Mouse (Mus musculus): Measurements from ENCODE around the gene Dock6.
"Not testable (repeated sequence)": the region's sequence is repeated elsewhere in the genome, so short reads cannot be mapped to it uniquely, and the experiment has no call there.

Gene Dock6

GRCm38 (mm10) chr9:21774353-21774752 lies 78.1 kb downstream of the Dock6 start:
- no peak for DNase-seq

DNA sequence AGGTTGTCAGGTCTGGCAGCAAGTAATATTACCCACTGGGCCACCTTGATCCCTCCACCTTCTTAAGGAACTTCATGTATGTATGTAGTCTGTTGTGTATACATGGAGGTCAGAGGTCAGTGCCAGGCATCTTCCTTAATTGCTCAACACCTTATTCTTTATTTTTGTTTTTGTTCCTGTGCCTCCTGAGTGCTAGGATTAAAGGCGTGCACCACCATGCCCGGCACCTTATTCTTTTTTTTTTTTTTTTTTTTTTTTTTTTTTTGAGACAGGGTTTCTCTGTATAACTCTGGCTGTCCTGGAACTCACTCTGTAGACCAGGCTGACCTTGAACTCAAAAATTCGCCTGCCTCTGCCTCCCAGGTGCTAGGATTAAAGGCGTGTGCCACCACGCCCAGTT lies 79.0 kb downstream of the Dock6 start:
- not testable (repeated sequence) for DNase-seq

DNA sequence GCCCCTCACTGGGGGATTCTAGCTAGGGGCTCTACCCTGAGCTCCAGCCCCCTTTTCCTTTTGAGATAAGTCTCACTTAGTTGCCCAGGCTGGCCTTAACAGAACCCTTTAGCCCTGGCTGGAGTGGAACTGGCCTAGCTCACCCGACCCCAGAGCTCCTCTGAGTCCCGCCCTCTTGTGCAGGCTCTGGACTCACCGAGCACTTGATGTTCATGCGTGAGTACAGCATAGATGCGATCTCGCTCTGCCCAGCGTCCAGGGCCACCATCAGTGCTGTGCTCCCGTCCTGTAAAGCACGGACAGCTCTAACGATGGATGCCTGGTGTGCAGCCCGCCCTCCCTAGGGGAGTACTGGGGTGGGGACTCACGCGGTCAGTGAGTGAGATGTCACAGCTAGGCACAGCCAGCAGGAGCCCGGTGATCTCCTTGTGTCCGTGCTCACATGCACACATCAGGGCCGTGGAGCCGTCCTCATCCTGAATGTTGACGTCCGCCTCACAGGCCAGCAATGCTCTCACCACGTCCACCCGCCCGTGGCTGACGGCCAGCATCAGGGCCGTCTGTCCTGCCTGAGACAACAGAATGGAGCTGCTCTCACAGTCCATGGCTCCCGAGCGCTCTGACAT lies 82.8 kb downstream of the Dock6 start:
- peak; percentile 20 for DNase-seq

GRCm38 (mm10) chr9:21768511-21769411 lies 83.7 kb downstream of the Dock6 start:
- peak; percentile 35 for DNase-seq

- DNase-seq = peak; percentile 10
Measured at GRCm38 (mm10) chr9:21767896-21768295, 84.5 kb downstream of the Dock6 start.

GRCm38 (mm10) chr9:21764084-21764999 lies 88.1 kb downstream of the Dock6 start:
- DNase-seq = no peak

DNA sequence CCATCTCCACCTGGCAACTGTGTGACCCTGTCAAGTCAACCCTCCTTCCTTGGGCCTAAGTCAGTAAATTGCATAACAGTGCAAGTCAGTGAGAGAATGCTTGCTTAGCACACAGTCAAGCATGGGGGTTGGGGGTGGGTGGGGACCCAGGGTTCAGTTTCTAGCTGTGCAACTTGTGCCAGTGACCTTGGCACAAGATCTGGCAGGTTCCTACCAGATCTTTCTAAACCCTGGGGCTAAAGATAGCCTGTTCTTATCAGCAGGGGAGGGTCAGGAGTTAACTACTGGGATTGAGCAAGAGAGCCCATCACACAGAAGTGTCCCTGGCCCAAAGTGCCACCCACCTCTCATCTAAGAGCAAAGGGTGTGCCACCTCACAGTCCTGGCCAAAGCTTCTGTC lies 90.3 kb downstream of the Dock6 start:
- DNase-seq = no peak

DNA sequence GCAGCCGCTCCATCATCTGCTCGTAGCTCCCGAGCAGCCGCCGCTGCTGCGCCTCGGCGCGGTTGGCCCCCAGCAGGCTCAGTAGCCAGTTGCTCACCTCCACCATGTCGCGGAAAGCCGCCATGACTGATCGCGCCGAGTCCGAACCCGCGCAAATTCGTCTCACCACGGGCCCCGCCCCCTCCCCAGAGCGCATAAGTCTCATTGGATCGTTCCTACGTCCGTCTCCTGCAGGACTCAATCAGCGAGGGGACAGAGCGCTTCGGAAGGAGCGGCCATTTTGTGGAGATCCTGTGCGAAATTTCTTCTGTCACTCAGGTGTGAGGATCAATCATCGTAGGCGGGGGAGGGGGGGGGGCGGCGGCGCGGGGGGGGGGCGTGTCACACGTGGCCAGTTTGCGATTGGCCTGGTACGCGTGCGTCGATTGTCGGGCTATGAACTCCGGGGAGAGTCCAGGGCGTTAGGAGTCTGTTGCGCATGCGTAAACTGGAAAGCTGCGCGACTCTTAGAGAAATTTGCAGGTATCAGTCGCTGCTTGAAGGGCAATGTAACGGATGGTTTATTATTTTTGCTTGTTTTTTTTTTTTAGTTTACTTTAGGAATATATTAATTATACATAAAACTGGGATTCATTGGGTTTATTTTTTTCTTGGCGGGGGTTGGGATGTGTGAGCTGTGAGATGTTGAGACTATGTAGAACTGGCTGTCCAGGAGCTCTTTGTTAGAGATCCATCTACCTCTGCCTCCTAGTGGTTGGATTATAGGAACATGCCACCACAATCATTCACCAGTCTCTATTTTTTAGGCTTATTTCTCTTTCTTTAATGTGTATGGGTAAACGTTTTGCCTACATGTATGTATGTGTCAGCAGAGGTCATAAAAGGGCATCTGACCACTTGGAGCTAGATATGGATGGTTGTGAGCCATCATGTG lies 92.0 kb downstream of the Dock6 start, which contains the start of gene Spc24:
Spc24 (minus strand) TSS at position 149 of the 934 bp plus-strand sequence.
- peak; percentile 99 for DNase-seq

GRCm38 (mm10) chr9:21759718-21760117 lies 92.7 kb downstream of the Dock6 start:
- no peak for DNase-seq

GRCm38 (mm10) chr9:21758576-21759529 lies 93.6 kb downstream of the Dock6 start:
- no peak for DNase-seq

GRCm38 (mm10) chr9:21754516-21755321 lies 97.7 kb downstream of the Dock6 start:
- DNase-seq = no peak

DNA sequence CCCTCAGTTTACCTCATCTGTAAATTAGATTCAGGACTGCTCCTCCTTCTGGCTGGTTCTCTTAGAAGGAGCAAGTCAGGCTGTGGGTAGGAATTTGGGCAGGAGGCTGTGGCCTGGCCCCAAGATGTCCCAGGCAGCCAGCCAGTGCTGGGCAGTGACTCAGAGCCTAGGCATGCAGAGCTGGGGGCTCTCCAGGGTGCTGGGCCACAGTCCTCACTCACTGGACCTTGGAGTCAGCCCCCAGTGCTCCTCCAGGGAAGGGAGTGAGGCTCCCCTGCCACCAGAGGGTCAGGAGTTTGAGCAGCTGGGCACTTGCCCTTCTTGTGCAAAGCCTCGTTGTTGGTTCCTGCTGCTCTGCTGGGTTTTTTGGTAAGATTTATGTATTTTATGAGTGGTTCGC lies 98.4 kb downstream of the Dock6 start:
- no peak for DNase-seq

DNA sequence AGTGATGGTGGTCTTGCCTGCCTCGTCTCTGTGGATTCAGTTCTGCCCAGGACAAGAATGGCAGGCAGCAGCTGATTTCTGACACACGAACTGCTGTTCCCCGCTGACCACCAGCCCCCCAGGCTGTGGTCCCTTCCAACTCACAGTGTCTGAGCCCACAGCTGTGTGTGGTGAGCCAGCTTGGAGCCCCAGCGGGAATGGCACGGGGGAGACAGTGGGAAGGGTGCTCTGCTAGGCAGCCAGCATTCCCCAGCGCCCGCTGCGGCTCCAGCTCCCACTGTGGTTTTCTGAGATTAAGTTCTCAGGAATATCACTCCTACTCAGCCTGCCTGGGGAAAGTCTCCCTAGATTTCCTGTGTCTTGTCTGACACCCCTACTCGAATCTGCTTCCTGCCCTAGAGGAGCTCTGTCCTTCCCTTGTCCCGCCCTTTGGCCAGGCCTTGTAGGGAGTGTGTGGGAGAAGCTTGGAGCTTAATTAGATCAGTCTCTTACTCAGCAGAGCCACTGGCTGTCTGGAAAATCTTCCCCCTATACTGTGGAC lies 100.1 kb downstream of the Dock6 start:
- DNase-seq = peak; percentile 16

GRCm38 (mm10) chr9:21751347-21751746 lies 101.1 kb downstream of the Dock6 start:
- DNase-seq = peak; percentile 40

DNA sequence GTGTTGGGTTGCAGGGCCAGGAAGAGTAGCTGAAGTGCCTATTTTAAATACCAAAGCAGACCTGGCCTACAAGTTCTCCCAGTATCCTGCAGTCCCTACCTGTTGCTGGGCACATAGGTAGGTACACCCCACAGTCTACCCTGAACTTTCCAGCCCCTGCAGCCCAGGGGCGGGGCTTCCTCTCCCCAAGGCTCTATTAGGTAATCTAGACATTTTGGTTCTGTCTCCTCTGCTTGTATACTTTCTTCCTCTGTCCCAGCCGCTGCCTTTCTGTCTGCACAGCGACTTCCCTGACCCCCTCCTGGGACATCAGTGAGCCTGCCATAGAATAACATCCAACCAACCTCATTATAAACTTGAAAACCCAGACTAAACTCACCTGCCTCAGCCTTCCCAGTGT lies 102.1 kb downstream of the Dock6 start:
- no peak for DNase-seq

Measured in retina, postnatal 1 day (tissue).